Mouse (Mus musculus) spleen, adult 18-20 months (tissue): ENCODE data around the gene Hesx1.
"Not testable (repeated sequence)": the region's sequence is repeated elsewhere in the genome, so short reads cannot be mapped to it uniquely, and the experiment has no call there.

Source experiments
- DNase-seq, 2 experiments: peaks; one replicate each; pipeline ENCODE4 v3.0.0; 2022; ENCODE audit warnings: mixed read lengths in 2 of 2

The Hesx1 gene

DNA sequence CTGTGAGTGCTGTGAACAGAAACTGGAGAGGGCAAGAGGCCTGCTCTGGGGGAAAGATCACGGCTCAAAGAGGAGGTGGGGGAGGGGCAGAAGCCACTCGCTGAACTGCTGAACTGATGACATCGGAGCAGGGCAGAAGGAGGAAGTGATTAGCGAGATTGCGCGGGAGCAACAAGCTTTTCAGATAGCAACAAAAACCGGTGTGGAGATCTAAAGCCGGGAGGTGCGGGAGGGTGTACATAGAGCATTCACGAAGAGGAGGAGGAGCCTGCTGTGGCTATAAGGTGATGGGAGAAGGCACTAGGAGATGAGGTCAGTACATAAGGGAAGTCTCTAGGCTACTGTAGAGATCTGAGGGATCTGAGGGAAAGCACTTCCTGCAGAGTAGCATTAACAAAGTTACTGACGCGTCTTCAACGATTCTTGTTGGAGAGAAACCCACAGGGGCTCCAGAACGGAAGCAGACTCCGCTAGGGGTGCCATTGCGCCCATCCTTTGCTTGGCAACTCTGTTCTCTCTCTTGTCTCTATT, at the start of gene Hesx1:
Gene Hesx1, plus strand, starts transcription at position 206 of the 531 bp plus-strand sequence.
- peak; percentile 35 to 47 for DNase-seq

DNA sequence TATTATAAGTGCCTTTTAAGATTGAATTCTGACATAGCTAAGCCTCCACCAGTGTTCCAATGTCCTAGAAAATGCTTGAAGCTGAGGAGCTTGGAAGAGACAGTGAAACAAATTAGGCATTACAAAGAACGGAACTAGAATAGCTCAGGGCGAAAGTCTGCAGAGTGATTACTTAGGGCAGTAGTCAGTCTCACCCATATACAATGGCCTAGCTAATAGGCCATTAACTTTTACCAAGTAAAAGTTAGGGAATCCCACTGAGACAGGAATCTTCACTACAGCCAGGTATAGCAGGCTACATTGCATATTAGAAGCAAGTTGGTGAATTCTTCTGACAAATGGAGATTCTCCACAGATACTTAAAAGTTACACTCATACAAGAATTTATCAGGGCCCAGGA, 38.1 kb upstream of the Hesx1 start:
- DNase-seq = not testable (repeated sequence)

DNA sequence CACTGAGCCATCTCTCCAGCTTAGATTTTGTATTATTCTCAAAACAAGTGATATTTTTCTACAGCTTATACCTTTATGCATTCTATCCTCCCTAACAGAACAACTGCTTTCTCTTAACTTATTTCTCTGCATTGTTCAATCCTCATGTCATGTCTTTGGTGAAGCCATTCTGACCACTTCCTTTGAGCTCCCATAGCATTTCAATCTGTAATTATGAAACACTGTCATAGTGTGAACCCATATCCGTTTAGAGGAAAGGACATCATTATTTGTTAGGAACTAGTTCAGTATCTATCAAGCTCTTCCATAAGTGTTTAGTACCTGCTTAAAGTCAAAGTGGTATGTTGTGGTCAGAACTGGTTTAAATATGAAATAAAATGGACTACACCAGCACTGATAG, 33.7 kb upstream of the Hesx1 start:
- DNase-seq = no peak

DNA sequence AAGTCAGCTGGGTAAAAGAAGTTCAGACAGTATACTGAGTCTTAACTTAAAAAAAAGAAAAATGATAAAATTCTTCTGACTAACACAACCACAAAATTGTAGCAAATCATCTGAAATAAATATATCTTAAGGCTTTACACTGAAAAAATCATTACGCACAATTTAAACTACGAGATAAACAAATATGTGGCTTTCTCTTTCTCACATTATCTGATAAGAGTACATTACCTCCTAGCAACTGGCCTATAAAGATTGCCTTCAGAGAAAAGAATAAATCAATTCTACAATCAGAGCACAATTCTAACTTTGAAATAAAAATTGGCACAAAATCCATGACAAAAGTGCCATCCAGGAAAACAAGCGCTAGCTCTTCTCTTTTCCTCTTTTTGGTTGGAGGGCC, 25.1 kb upstream of the Hesx1 start:
- DNase-seq = no peak

DNA sequence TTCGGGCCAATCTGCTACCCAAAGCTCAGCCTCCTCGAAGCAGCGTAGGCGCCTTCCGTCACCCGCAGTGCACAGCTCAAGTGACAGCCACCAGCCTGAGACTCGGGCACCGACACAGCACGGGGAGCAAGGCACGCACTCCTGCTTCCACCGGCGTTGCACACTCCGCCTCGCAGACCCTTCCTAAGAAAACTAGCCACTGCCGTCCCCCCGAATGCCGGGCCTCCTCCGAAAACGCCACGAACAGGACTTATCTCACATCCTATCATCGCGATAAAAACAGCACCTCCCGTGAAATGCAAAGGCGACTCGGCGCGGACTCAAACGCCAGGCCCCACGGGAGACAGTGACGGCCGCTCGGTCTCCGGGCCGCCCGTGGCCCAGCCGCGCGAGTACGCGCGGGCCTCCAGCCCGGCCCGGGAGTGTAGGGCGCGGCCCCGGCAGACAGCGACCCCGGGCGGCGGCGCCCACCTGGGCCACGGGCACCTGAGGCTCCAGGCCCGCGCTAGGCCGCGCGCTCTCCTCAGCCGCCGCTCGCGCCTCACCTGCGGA, 24.3 kb upstream of the Hesx1 start:
- DNase-seq = peak in 1 of 2 experiments; percentile 39

DNA sequence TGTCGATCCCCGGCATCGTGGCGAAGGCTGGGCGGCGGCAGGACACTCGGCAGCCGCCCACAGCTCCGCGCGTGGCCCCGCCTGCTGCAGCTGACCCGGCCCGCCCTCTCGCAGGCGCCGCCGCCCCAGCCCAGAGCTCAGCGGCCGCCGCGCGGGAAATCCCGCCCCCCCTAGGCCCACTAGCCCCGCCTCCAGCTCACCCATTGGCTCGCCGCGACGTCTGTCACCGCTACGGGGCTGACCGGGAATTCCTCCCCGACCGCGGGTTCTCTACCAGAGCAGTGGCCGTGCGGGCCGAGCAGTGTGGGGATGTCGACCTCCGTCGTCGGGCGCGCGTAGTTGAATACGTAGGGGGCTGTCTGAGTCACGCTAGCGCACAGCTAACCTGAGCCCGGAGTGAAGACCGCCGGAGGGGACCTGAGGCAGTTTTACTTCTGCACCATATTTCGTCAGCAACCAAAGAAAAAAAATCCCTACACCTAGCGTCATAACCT, 23.7 kb upstream of the Hesx1 start:
- peak; percentile 94 to 97 for DNase-seq

GRCm38 (mm10) chr14:26971106-26971789, 23.0 kb upstream of the Hesx1 start, which contains the start of gene Appl1:
TSS of gene Appl1 (minus strand) at chr14:26971232.
- DNase-seq = no peak

DNA sequence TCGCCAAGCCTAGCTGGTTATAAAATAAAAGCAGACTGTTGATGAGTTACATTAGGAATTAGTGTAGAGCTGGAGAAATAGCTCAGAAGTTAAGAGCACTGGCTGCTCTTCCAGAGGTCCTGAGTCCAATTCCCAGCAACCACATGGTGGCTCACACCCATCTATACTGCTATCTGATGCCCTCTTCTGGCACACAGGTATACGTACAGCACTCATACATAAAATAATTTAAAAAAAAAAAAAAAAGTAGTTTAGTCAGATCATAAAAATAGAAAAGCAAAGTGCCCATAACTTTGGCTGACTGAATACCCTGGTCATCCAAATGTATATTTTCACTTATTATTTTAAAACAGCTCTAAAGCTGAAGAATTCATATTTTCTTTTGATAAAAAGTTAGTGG, 21.1 kb upstream of the Hesx1 start:
- DNase-seq = no peak

GRCm38 (mm10) chr14:26975490-26975889, 18.7 kb upstream of the Hesx1 start:
- no peak for DNase-seq

DNA sequence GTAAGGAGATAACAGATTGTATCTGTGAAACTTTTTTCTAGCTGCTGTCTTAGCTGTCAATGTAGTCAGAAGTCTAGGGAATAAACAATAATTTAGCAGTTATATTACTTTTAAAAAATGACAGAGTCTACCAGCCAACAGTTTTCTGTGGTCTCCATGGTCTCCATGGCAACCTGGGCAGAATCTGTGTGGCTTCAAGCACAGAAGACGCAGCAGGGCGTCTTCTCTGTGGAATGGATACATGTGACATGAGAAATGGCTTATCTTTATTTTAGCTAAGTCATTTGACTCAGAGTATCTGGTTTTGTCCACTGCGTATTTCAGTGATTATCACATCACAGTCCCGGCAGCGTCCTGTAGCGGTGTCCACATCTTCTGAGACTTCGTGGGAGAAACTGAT, 18.0 kb upstream of the Hesx1 start:
- no peak for DNase-seq

DNA sequence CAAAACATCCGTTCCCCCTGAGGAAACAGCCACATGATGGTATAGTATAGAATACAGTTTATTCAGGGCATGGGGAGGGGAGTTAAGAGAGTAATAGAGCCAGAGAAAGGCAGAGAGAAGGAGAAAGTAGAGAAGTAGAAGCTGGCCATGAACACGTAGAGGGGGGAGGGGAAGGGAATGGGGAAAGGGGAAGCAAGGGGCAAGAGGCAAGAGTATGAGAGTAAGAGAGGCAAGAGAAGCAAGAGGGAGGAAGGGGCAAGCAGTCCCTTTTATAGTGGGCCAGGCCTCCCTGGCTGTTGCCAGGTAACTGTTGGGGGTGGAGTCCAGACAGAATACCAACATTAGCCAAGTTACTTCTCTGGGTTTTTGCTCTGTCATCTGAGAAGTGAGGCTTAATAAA, 16.7 kb upstream of the Hesx1 start:
- DNase-seq = no peak

GRCm38 (mm10) chr14:26979808-26980207, 14.4 kb upstream of the Hesx1 start:
- no peak for DNase-seq

DNA sequence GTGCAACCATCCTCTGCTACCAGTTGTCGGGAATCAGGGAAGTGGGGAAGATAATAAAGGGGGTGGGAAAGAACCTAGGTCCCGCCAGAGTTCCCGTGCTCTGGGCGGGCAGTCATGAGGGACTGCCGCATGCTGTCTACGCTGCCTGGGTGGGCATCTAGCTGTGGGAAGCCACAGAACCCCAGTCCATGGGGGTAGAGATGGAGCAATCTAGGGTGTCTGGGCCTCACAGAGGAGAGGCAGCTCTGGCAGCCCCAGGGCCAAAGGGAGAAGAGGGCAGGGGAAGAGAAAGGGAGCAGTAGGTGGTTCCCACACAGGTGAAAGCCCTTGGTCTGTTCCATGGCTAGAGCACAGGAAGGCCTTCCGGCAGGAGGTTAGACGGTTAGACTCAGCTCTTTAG, 13.2 kb upstream of the Hesx1 start:
- DNase-seq = no peak

DNA sequence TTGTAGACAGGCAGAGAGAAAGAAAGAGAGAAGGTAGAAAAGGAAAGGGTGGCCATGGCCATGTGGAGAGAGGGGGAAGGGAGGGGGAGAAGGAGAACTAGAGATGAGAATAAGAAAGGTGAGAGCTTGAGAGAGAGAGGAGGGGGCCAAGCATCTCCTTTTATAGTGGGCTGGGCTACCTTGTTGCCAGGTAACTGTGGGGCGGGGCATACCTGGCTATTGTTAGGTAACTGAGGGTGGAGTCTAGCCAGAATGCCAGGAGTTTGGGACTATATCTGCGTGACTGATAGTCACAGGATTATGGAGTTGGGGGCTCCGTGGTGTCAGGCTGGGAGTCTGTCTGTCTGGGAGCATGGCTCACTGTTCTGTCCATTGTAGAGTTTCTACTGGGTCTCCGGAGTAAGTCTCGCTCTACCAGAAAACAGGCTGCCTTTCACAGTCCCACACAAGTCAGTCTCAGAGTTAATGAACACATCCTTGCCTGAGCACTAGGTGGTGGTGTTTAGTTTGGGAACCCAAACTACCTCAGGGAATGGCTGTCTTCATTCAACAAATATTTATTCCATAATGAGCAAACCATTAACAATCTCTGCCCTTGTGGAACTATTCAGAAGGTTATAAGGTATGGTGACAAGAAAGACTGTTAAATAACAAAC, 12.6 kb upstream of the Hesx1 start:
- no peak for DNase-seq

GRCm38 (mm10) chr14:26982150-26982530, 12.1 kb upstream of the Hesx1 start:
- DNase-seq = no peak

DNA sequence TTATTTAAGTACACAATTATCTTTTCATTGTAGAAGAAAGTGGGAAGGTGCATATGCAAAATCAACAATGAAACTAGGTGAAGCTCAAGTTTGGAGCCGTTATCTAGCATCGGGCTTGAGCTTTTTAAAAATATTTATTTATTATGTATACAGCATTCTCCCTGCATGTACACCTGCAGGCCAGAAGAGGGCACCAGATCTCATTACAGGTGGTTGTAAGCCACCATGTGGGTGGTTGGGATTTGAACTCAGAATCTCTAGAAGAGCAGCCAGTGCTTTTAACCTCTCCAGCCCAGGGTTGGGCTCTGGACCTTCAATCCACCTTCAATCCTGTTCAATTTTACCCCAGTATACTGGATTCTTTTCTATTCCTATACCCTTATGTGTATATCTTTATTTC, 5.5 kb upstream of the Hesx1 start:
- peak in 1 of 2 experiments; percentile 30 for DNase-seq

DNA sequence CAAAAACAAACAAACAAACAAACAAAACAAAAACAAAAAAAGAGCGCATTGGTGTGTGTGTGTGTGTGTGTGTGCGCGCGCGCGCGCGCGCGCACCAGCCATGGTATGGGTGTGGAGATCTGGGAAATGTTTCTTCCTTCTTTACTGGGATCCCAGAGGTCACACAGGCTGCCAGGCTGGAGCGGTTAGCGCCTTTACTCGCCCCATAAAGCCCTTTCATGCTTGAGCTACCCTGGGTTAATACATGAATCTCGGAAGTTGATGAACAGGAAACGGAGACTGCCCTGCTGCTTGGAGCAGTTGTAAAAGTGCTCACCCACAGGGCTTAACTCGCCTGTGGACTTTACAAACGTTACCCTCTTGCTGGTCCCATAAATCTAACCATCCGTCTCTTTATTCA, 2.6 kb upstream of the Hesx1 start:
- no peak for DNase-seq

DNA sequence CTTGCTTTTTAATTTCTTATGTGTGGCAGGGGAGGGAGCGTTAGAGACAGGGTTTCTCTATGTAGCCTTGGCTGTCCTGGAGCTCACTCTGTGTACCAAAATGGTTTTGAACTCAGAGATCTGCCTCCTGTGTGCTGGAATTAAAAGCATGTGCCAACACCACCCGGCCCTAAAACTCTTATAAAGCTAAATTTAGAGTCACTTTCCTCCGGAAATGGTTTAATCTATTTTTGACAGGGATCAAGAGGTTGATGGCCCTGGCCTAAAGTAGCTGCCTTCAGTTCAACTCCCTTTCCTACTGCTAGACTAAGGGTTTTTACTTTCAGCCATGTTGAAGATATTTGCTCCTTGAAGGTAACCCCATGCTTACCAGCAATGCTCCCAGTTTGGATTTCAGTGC, 789 bp upstream of the Hesx1 start:
- DNase-seq = no peak

DNA sequence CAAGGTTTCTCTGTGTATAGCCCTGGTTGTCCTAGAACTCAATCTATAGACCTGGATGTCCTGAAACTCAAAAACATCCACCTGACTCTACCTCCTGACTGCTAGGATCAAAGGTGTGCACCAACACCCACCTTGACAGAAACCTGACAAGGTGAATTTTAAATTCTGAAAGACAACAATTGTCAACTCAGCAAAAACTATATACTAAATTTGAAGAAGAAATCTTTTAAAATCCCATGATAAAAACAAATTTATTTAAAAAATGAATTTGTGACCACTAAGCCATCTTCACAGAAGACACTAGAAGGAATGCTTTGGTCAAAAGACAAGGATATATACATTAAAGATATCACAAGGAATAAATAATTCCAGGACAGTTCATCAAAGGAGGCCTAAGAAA, 2.0 kb downstream of the Hesx1 start:
- DNase-seq = no peak

GRCm38 (mm10) chr14:27000386-27000785, 6.2 kb downstream of the Hesx1 start:
- DNase-seq = no peak

DNA sequence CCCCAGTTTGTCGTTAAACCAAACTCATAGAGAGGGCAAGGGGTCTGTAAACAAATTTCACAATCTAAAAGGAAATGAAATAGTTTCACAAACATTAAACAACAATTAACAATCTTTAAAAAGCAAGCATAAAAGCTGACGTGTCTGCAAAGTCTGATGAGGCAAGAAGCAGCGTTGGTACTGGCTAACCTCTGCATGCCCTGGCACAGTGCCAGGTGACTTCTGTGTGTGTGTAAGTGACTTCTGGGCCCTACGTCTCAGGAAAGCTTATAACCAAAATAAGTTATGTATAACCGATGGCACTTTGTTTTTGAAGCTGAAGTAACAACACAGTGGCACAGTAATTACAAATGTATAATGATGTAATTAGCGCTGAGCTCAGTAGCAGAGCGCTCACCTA, 10.7 kb downstream of the Hesx1 start:
- DNase-seq = no peak

DNA sequence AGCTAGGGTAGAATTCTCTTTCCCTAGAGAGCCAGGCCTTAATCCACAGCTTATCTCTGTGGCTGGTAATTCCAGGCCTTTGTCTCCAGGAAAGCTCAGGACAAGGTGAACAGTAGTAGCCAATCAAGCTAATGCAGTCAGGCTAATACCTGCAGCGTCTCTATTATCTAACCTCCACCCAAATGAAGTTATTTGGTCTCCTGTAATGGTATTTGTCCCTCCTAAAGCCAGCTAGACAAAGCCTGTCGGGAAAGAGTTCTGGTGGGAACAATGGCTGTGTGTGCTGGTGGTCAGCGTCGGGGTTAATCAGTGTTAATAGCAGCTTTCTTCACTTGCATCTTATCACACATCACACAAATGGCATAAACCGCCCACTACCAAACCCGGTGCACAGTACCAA, 11.7 kb downstream of the Hesx1 start:
- no peak for DNase-seq

GRCm38 (mm10) chr14:27011561-27011960, 17.3 kb downstream of the Hesx1 start:
- no peak for DNase-seq

GRCm38 (mm10) chr14:27013658-27014057, 19.4 kb downstream of the Hesx1 start:
- DNase-seq = no peak
